Mouse (Mus musculus): Measurements from ENCODE around the gene Sectm1a. TPM values are rescaled to one million over a fixed set of nuclear protein-coding genes. Genes with fewer than 3 reads are reported as not detected.
"Not testable (repeated sequence)": the region's sequence is repeated elsewhere in the genome, so short reads cannot be mapped to it uniquely, and the experiment has no call there.

Gene Sectm1a
- polyA plus RNA-seq, 1 experiment from 2014 or later, result not detected

DNA sequence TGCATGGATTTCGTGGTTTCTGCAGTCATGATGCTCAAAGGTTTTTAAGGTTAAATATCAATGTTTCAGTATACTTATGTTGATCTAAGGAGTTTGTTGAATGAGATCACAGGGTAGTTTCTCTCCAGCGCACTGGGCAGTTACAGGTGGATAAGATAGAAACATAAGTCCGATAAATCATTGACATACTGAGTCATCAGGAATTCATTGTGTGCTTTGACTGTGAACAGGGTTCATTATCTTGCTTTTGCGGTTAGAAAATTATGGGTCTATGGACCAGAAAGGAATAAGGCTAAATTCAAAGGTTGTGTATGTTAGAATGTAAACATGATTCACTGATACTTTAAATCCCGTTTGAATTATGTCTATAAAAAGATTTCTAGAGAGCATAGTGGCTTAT is 4.2 kb upstream of the Sectm1a start:
- H3K9me3 ChIP-seq (replicated peaks; ENCODE audit: control insufficient read depth, low read length), result no peaks in the 10 kb centered on the region
- H3K4me1 ChIP-seq (ENCODE audit: control insufficient read depth, insufficient read depth, low read length), result peaks cover 4% of the 10 kb centered on the region; the same call in 1 of the 2 replicates
- no peaks in the 10 kb centered on the region for H3K36me3 ChIP-seq (ENCODE audit: control insufficient read depth, insufficient read depth, low read length)
- H3K27me3 ChIP-seq (ENCODE audit: control insufficient read depth, insufficient read depth, low read length), result peaks cover 3% of the 10 kb centered on the region; the same call in 1 of the 2 replicates
- WGBS (ENCODE audit: insufficient replicate concordance), result 67% methylated on average over 5 of the region's 5 CpGs
- ATAC-seq (replicated peaks; ENCODE audit: insufficient number of reproducible peaks, low FRiP score, low TSS enrichment), result no peak
- H3K4me3 ChIP-seq (ENCODE audit: low read depth, low read length), result no peak overlapping the region
- no peak overlapping the region for H3K4me2 ChIP-seq
- H3K9ac ChIP-seq (ENCODE audit: low read depth, low read length), result no peak overlapping the region
- H3K27ac ChIP-seq (ENCODE audit: low read depth, low read length), result no peak overlapping the region

GRCm38 (mm10) chr11:121082857-121083500 is 2.0 kb upstream of the Sectm1a start:
- Histone ChIP-seq H3K9ac (ENCODE audit: low read depth, low read length) (no peak overlapping the region), H3K4me3 (ENCODE audit: low read depth, low read length) (no peak overlapping the region), H3K36me3 (ENCODE audit: control insufficient read depth, insufficient read depth, low read length) (no peaks in the 10 kb centered on the region), H3K4me2 (no peak overlapping the region), H3K27me3 (ENCODE audit: control insufficient read depth, insufficient read depth, low read length) (peaks cover 3% of the 10 kb centered on the region; the same call in 1 of the 2 replicates), H3K9me3 (replicated peaks; ENCODE audit: control insufficient read depth, low read length) (no peaks in the 10 kb centered on the region), H3K4me1 (ENCODE audit: control insufficient read depth, insufficient read depth, low read length) (no peaks in the 10 kb centered on the region), H3K27ac (ENCODE audit: low read depth, low read length) (no peak overlapping the region)
- WGBS (ENCODE audit: insufficient replicate concordance), result 72% methylated on average over 6 of the region's 6 CpGs
- ATAC-seq (replicated peaks; ENCODE audit: insufficient number of reproducible peaks, low FRiP score, low TSS enrichment), result no peak

DNA sequence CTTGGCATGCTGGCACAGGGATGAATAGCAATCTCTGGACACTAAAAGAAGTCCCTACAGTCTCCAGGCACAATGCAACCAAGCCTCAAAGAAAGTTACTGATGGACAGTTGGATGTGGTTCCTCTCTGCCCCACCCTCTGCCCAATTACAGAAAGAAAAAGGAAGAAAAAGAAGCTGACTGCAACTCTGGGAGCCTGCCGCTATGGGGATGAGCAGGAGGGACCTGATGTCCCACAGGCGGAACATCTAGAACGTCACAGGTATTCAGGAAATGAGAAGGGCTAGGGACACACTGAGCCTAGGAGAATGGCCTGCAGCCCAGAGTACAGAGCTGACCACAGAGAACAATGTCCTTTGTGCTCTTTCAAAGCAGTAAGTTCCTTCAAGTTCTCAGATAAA is 1.2 kb upstream of the Sectm1a start:
- 66% methylated on average over 3 of the region's 3 CpGs for WGBS (ENCODE audit: insufficient replicate concordance)
- Histone ChIP-seq H3K9ac (ENCODE audit: low read depth, low read length) (no peak overlapping the region), H3K36me3 (ENCODE audit: control insufficient read depth, insufficient read depth, low read length) (no peaks in the 10 kb centered on the region), H3K9me3 (replicated peaks; ENCODE audit: control insufficient read depth, low read length) (no peaks in the 10 kb centered on the region), H3K27me3 (ENCODE audit: control insufficient read depth, insufficient read depth, low read length) (peaks cover 3% of the 10 kb centered on the region; the same call in 1 of the 2 replicates), H3K4me1 (ENCODE audit: control insufficient read depth, insufficient read depth, low read length) (no peaks in the 10 kb centered on the region), H3K27ac (ENCODE audit: low read depth, low read length) (no peak overlapping the region), H3K4me2 (no peak overlapping the region), H3K4me3 (ENCODE audit: low read depth, low read length) (no peak overlapping the region)
- ATAC-seq (replicated peaks; ENCODE audit: insufficient number of reproducible peaks, low FRiP score, low TSS enrichment), result no peak

- no peak overlapping the region for H3K4me3 ChIP-seq (ENCODE audit: low read depth, low read length)
- ATAC-seq (replicated peaks; ENCODE audit: insufficient number of reproducible peaks, low FRiP score, low TSS enrichment), result no peak
- H3K27me3 ChIP-seq (ENCODE audit: control insufficient read depth, insufficient read depth, low read length), result peaks cover 3% of the 10 kb centered on the region; the same call in 1 of the 2 replicates
Measured at GRCm38 (mm10) chr11:121080330-121080729, 690 bp downstream of the Sectm1a start.

DNA sequence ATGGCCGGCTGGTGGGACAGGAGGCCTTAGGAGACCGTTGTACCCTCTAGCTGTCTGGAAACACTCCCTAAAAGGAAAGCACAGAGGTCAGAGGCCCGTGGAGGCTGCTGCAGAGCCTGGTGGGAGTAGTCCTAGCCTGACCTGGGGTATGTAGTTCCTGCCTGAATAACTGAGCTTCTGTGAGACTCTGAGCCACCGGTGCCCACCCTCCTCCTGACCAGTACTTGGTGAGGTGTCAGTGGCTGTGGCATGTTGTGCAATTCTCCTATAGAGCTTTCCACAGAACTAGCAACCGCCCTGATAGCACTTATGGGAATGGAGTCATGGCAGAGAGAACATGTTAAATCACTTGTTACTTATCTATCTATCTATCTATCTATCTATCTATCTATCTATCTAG is 5.4 kb downstream of the Sectm1a start:
- 72% methylated on average over 5 of the region's 5 CpGs for WGBS (ENCODE audit: insufficient replicate concordance)
- H3K4me2 ChIP-seq, result no peak overlapping the region
- no peaks in the 10 kb centered on the region for H3K9me3 ChIP-seq (replicated peaks; ENCODE audit: control insufficient read depth, low read length)
- H3K9ac ChIP-seq (ENCODE audit: low read depth, low read length), result no peak overlapping the region
- no peaks in the 10 kb centered on the region for H3K4me1 ChIP-seq (ENCODE audit: control insufficient read depth, insufficient read depth, low read length)
- no peak for ATAC-seq (replicated peaks; ENCODE audit: insufficient number of reproducible peaks, low FRiP score, low TSS enrichment)
- no peak overlapping the region for H3K4me3 ChIP-seq (ENCODE audit: low read depth, low read length)
- no peaks in the 10 kb centered on the region for H3K36me3 ChIP-seq (ENCODE audit: control insufficient read depth, insufficient read depth, low read length)
- H3K27me3 ChIP-seq (ENCODE audit: control insufficient read depth, insufficient read depth, low read length), result no peaks in the 10 kb centered on the region
- no peak overlapping the region for H3K27ac ChIP-seq (ENCODE audit: low read depth, low read length)

More at GRCm38 (mm10) chr11:121080330-121080729, 690 bp downstream of the Sectm1a start:
- H3K4me2 ChIP-seq, result no peak overlapping the region
- no peaks in the 10 kb centered on the region for H3K36me3 ChIP-seq (ENCODE audit: control insufficient read depth, insufficient read depth, low read length)
- WGBS (ENCODE audit: insufficient replicate concordance), result 87% methylated on average over 8 of the region's 8 CpGs
- H3K9me3 ChIP-seq (replicated peaks; ENCODE audit: control insufficient read depth, low read length), result no peaks in the 10 kb centered on the region
- no peak overlapping the region for H3K9ac ChIP-seq (ENCODE audit: low read depth, low read length)
- no peaks in the 10 kb centered on the region for H3K4me1 ChIP-seq (ENCODE audit: control insufficient read depth, insufficient read depth, low read length)
- no peak overlapping the region for H3K27ac ChIP-seq (ENCODE audit: low read depth, low read length)

DNA sequence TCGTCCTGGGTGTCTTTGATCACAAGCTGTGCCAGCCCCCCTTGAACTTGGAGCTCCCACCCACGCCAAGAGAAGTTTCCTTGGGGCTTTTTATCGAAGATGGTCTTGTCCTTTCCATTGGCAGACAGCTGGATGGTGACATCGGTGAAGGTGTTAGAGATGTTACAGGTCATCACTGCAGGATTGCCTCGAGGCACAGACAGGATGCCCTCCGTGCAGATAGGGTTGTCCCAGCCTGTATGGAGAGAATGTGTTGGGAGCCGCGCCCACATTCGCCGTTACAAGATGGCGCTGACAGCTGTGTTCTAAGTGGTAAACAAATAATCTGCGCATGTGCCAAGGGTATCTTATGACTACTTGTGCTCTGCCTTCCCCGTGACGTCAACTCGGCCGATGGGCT is 11.4 kb downstream of the Sectm1a start:
- not testable (repeated sequence) for H3K4me1 ChIP-seq (ENCODE audit: control insufficient read depth, insufficient read depth, low read length); H3K27me3 ChIP-seq (ENCODE audit: control insufficient read depth, insufficient read depth, low read length); H3K4me3 ChIP-seq (ENCODE audit: low read depth, low read length); H3K27ac ChIP-seq (ENCODE audit: low read depth, low read length); ATAC-seq (replicated peaks; ENCODE audit: insufficient number of reproducible peaks, low FRiP score, low TSS enrichment); H3K9ac ChIP-seq (ENCODE audit: low read depth, low read length); H3K4me2 ChIP-seq; H3K9me3 ChIP-seq (replicated peaks; ENCODE audit: control insufficient read depth, low read length); H3K36me3 ChIP-seq (ENCODE audit: control insufficient read depth, insufficient read depth, low read length)
- WGBS (ENCODE audit: insufficient replicate concordance), result 90% methylated on average over 11 of the region's 16 CpGs

DNA sequence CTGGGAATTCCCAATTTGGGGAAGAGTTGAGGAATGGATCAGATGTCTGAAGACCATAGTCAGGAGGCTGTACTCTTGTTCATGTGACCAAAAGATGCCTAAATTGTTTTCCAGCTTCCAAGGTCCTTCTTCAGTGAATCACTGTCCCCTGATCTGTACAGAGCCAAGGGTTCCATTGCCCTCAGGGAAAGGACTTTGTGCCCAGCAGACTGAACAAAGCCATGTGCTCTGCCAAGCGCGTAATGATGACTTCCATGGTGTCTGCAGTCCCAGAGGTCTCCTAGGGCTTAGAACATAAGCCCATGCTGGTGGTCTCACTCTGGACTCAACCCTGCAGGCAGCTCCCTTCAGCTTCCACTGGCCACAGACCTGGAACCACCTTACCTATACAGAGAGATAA is 13.1 kb downstream of the Sectm1a start:
- no peaks in the 10 kb centered on the region for H3K9me3 ChIP-seq (replicated peaks; ENCODE audit: control insufficient read depth, low read length)
- no peak overlapping the region for H3K9ac ChIP-seq (ENCODE audit: low read depth, low read length)
- 88% methylated on average over 2 of the region's 2 CpGs for WGBS (ENCODE audit: insufficient replicate concordance)
- no peaks in the 10 kb centered on the region for H3K4me1 ChIP-seq (ENCODE audit: control insufficient read depth, insufficient read depth, low read length)
- no peaks in the 10 kb centered on the region for H3K27me3 ChIP-seq (ENCODE audit: control insufficient read depth, insufficient read depth, low read length)
- ATAC-seq (replicated peaks; ENCODE audit: insufficient number of reproducible peaks, low FRiP score, low TSS enrichment), result no peak
- no peak overlapping the region for H3K4me3 ChIP-seq (ENCODE audit: low read depth, low read length)
- H3K36me3 ChIP-seq (ENCODE audit: control insufficient read depth, insufficient read depth, low read length), result no peaks in the 10 kb centered on the region
- H3K4me2 ChIP-seq, result no peak overlapping the region
- no peak overlapping the region for H3K27ac ChIP-seq (ENCODE audit: low read depth, low read length)

GRCm38 (mm10) chr11:121064197-121064596 is 16.8 kb downstream of the Sectm1a start:
- Histone ChIP-seq H3K4me2 (no peak overlapping the region), H3K9me3 (replicated peaks; ENCODE audit: control insufficient read depth, low read length) (no peaks in the 10 kb centered on the region)

DNA sequence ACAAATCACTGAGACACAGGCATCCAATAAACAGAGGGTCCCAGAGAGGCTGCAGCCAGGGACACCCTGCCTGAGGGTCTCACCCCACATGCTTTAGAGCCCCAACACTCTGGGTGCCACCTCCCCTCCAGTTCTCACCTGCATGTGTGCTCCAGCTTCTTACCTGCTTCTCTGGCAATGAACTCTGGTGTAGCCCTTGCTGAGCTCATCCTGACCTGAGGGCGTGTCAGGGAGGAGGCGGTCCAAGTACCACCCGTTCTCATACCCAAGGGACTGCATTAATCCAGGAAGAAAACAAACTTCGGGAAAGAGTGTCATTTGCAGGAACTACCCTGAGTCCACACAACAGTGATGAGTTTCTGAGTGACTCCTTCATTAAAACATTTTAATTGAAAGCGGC is 17.6 kb downstream of the Sectm1a start, which contains the start of gene Sectm1b:
Sectm1b (minus strand) TSS at position 191 of the 400 bp plus-strand sequence.
- Histone ChIP-seq H3K4me2 (no peak within 1 kb of the TSS), H3K27ac (ENCODE audit: low read depth, low read length) (no peak within 1 kb of the TSS), H3K9ac (ENCODE audit: low read depth, low read length) (no peak within 1 kb of the TSS), H3K36me3 (ENCODE audit: control insufficient read depth, insufficient read depth, low read length) (no peaks in the 10 kb centered on the region), H3K4me1 (ENCODE audit: control insufficient read depth, insufficient read depth, low read length) (no peaks in the 10 kb centered on the region), H3K9me3 (replicated peaks; ENCODE audit: control insufficient read depth, low read length) (no peaks in the 10 kb centered on the region), H3K27me3 (ENCODE audit: control insufficient read depth, insufficient read depth, low read length) (no peaks in the 10 kb centered on the region), H3K4me3 (ENCODE audit: low read depth, low read length) (no peak within 1 kb of the TSS)
- WGBS (ENCODE audit: insufficient replicate concordance), result 71% methylated on average over 5 of the region's 5 CpGs
- ATAC-seq (replicated peaks; ENCODE audit: insufficient number of reproducible peaks, low FRiP score, low TSS enrichment), result no peak

More at GRCm38 (mm10) chr11:121064197-121064596, 16.8 kb downstream of the Sectm1a start:
- H3K9ac ChIP-seq (ENCODE audit: low read depth, low read length), result no peak overlapping the region
- H3K4me1 ChIP-seq (ENCODE audit: control insufficient read depth, insufficient read depth, low read length), result no peaks in the 10 kb centered on the region
- no peak for ATAC-seq (replicated peaks; ENCODE audit: insufficient number of reproducible peaks, low FRiP score, low TSS enrichment)
- no peaks in the 10 kb centered on the region for H3K36me3 ChIP-seq (ENCODE audit: control insufficient read depth, insufficient read depth, low read length)
- H3K27ac ChIP-seq (ENCODE audit: low read depth, low read length), result no peak overlapping the region
- no peaks in the 10 kb centered on the region for H3K27me3 ChIP-seq (ENCODE audit: control insufficient read depth, insufficient read depth, low read length)
- 80% methylated on average over 3 of the region's 3 CpGs for WGBS (ENCODE audit: insufficient replicate concordance)
- no peak overlapping the region for H3K4me3 ChIP-seq (ENCODE audit: low read depth, low read length)

Data from heart, embryonic 11.5 days (tissue).